Mouse (Mus musculus): ENCODE measurements around the gene Tex264. TPM values are rescaled to one million over a fixed set of nuclear protein-coding genes. Genes with fewer than 3 reads are reported as not detected.

Gene Tex264
- polyA plus RNA-seq, 1 experiment: 77.9 TPM

GRCm38 (mm10) chr9:106655884-106656720, 29.6 kb downstream of the Tex264 start, which contains the start of gene Grm2:
Gene Grm2, minus strand, starts transcription at chr9:106656082.
- Histone ChIP-seq H3K4me1 (ENCODE audit: control insufficient read depth, insufficient read depth, insufficient read length, low read length) (no peaks in the 10 kb centered on the region), H3K27me3 (ENCODE audit: control insufficient read depth, insufficient read depth, low read length) (peaks cover 12% of the 10 kb centered on the region), H3K36me3 (ENCODE audit: control insufficient read depth, insufficient read depth, low read length) (peaks cover 18% of the 10 kb centered on the region), H3K27ac (ENCODE audit: insufficient read depth, low read depth, low read length) (no peak within 1 kb of the TSS), H3K4me3 (ENCODE audit: low read depth, low read length) (no peak within 1 kb of the TSS)
- WGBS: 2% methylated on average over 42 of the region's 44 CpGs
- no peak for TF ChIP-seq CTCF (IDR thresholded peaks at IDR 0.05; ENCODE audit: extremely low read depth, insufficient read length, insufficient replicate concordance, low read depth, low read length)
- no peak for TF ChIP-seq POLR2A (IDR thresholded peaks at IDR 0.05; ENCODE audit: low read depth, low read length)

- no peak overlapping the region for H3K4me3 ChIP-seq (ENCODE audit: low read depth, low read length)
- TF ChIP-seq CTCF (IDR thresholded peaks at IDR 0.05; ENCODE audit: extremely low read depth, insufficient read length, insufficient replicate concordance, low read depth, low read length) (no peak), POLR2A (IDR thresholded peaks at IDR 0.05; ENCODE audit: low read depth, low read length) (no peak)
- H3K27me3 ChIP-seq (ENCODE audit: control insufficient read depth, insufficient read depth, low read length): peaks cover 12% of the 10 kb centered on the region
- H3K27ac ChIP-seq (ENCODE audit: insufficient read depth, low read depth, low read length): no peak overlapping the region
- 58% methylated on average over 1 of the region's 1 CpGs for WGBS
- no peaks in the 10 kb centered on the region for H3K4me1 ChIP-seq (ENCODE audit: control insufficient read depth, insufficient read depth, insufficient read length, low read length)
- no peaks in the 10 kb centered on the region for H3K36me3 ChIP-seq (ENCODE audit: control insufficient read depth, insufficient read depth, low read length)
Observed at GRCm38 (mm10) chr9:106652720-106653119, 33.0 kb downstream of the Tex264 start.

- no peak for TF ChIP-seq POLR2A (IDR thresholded peaks at IDR 0.05; ENCODE audit: low read depth, low read length)
- no peak for TF ChIP-seq CTCF (IDR thresholded peaks at IDR 0.05; ENCODE audit: extremely low read depth, insufficient read length, insufficient replicate concordance, low read depth, low read length)
- Histone ChIP-seq H3K27me3 (ENCODE audit: control insufficient read depth, insufficient read depth, low read length) (no peaks in the 10 kb centered on the region), H3K27ac (ENCODE audit: insufficient read depth, low read depth, low read length) (no peak overlapping the region), H3K4me1 (ENCODE audit: control insufficient read depth, insufficient read depth, insufficient read length, low read length) (peaks cover 2% of the 10 kb centered on the region; the same call in 1 of the 2 replicates), H3K4me3 (ENCODE audit: low read depth, low read length) (no peak overlapping the region), H3K36me3 (ENCODE audit: control insufficient read depth, insufficient read depth, low read length) (no peaks in the 10 kb centered on the region)
- 58% methylated on average over 27 of the region's 27 CpGs for WGBS
Observed at GRCm38 (mm10) chr9:106647226-106647625, 38.5 kb downstream of the Tex264 start.

- TF ChIP-seq CTCF (IDR thresholded peaks at IDR 0.05; ENCODE audit: extremely low read depth, insufficient read length, insufficient replicate concordance, low read depth, low read length) (no peak), POLR2A (IDR thresholded peaks at IDR 0.05; ENCODE audit: low read depth, low read length) (no peak)
- Histone ChIP-seq H3K4me3 (ENCODE audit: low read depth, low read length) (no peak overlapping the region), H3K27me3 (ENCODE audit: control insufficient read depth, insufficient read depth, low read length) (no peaks in the 10 kb centered on the region), H3K4me1 (ENCODE audit: control insufficient read depth, insufficient read depth, insufficient read length, low read length) (peaks cover 2% of the 10 kb centered on the region; the same call in 1 of the 2 replicates), H3K36me3 (ENCODE audit: control insufficient read depth, insufficient read depth, low read length) (no peaks in the 10 kb centered on the region), H3K27ac (ENCODE audit: insufficient read depth, low read depth, low read length) (no peak overlapping the region)
- WGBS: 55% methylated on average over 9 of the region's 9 CpGs
Observed at GRCm38 (mm10) chr9:106645684-106646271, 39.9 kb downstream of the Tex264 start.

GRCm38 (mm10) chr9:106643787-106644186, 41.9 kb downstream of the Tex264 start:
- Histone ChIP-seq H3K27ac (ENCODE audit: insufficient read depth, low read depth, low read length) (no peak overlapping the region), H3K4me1 (ENCODE audit: control insufficient read depth, insufficient read depth, insufficient read length, low read length) (peaks cover 2% of the 10 kb centered on the region; the same call in 1 of the 2 replicates), H3K4me3 (ENCODE audit: low read depth, low read length) (no peak overlapping the region), H3K27me3 (ENCODE audit: control insufficient read depth, insufficient read depth, low read length) (no peaks in the 10 kb centered on the region), H3K36me3 (ENCODE audit: control insufficient read depth, insufficient read depth, low read length) (no peaks in the 10 kb centered on the region)
- no peak for TF ChIP-seq POLR2A (IDR thresholded peaks at IDR 0.05; ENCODE audit: low read depth, low read length)
- TF ChIP-seq CTCF (IDR thresholded peaks at IDR 0.05; ENCODE audit: extremely low read depth, insufficient read length, insufficient replicate concordance, low read depth, low read length): 0 out of 2 replicates have a peak, but pooled peaks have one; percentile 8
- WGBS: 66% methylated on average over 6 of the region's 6 CpGs

GRCm38 (mm10) chr9:106643128-106643527, 42.6 kb downstream of the Tex264 start:
- WGBS: 25% methylated on average over 7 of the region's 7 CpGs

GRCm38 (mm10) chr9:106641346-106641745, 44.4 kb downstream of the Tex264 start:
- TF ChIP-seq CTCF (IDR thresholded peaks at IDR 0.05; ENCODE audit: extremely low read depth, insufficient read length, insufficient replicate concordance, low read depth, low read length) (no peak), POLR2A (IDR thresholded peaks at IDR 0.05; ENCODE audit: low read depth, low read length) (no peak)
- Histone ChIP-seq H3K36me3 (ENCODE audit: control insufficient read depth, insufficient read depth, low read length) (no peaks in the 10 kb centered on the region), H3K27ac (ENCODE audit: insufficient read depth, low read depth, low read length) (no peak overlapping the region), H3K4me1 (ENCODE audit: control insufficient read depth, insufficient read depth, insufficient read length, low read length) (peaks cover 2% of the 10 kb centered on the region; the same call in 1 of the 2 replicates), H3K27me3 (ENCODE audit: control insufficient read depth, insufficient read depth, low read length) (no peaks in the 10 kb centered on the region), H3K4me3 (ENCODE audit: low read depth, low read length) (no peak overlapping the region)
- WGBS: 44% methylated on average over 5 of the region's 5 CpGs

More at GRCm38 (mm10) chr9:106643128-106643527, 42.6 kb downstream of the Tex264 start:
- Histone ChIP-seq H3K27me3 (ENCODE audit: control insufficient read depth, insufficient read depth, low read length) (no peaks in the 10 kb centered on the region), H3K4me3 (ENCODE audit: low read depth, low read length) (no peak overlapping the region), H3K27ac (ENCODE audit: insufficient read depth, low read depth, low read length) (no peak overlapping the region), H3K36me3 (ENCODE audit: control insufficient read depth, insufficient read depth, low read length) (no peaks in the 10 kb centered on the region), H3K4me1 (ENCODE audit: control insufficient read depth, insufficient read depth, insufficient read length, low read length) (peaks cover 2% of the 10 kb centered on the region; the same call in 1 of the 2 replicates)
- TF ChIP-seq POLR2A (IDR thresholded peaks at IDR 0.05; ENCODE audit: low read depth, low read length) (no peak), CTCF (IDR thresholded peaks at IDR 0.05; ENCODE audit: extremely low read depth, insufficient read length, insufficient replicate concordance, low read depth, low read length) (peak; percentile 70; the same call in 1 of the 2 replicates)
